In the genomic region with DNA sequence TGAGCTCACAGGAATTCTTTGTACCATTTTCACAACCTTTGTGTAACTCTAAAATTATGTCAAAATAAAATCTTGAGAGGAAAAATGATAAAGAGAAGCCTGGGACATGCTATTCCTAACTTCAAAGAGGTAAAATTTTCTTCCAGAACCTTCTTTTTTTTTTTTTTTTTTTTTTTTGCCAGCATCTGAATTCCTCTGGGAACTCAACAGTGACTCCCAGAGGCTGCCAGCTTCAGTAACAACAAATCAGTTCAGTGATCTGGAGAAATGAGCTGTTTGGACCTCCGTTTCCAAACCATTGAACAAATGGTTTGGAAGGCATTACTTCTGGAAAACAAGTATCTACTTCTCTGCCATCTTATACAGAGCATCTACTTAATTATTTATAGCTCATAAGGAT, we compare ENCODE assay signal across 20 mouse cellular contexts.
DNase-seq lines count a peak whose midpoint lies in the region; ATAC-seq and TF ChIP-seq lines count a peak whose summit lies in the region.
"Had no signal": no experiment of that assay in that cellular context is flagged by ENCODE, and none has a peak within 500 bp of the region (broad histone marks: within the 10 kb centered on the region; RNA-seq: fewer than 3 reads in every experiment).

No protein-coding gene starts in this region.

- H3K4me3 ChIP-seq in hindbrain, postnatal 0 days (ENCODE audit: low read length), result no peak overlapping the region
- no peak overlapping the region for H3K4me3 ChIP-seq in hindbrain, embryonic 14.5 days (replicated peaks; ENCODE audit: low read length)
- no peak overlapping the region for H3K4me3 ChIP-seq in layer of hippocampus, adult 2 months
- H3K4me3 ChIP-seq in CH12.LX (replicated peaks in 1 of 3; ENCODE audit: low read depth in 2 of 3, low read length in 2 of 3, poor library complexity in 1 of 3), result no peak overlapping the region
- H3K4me3 ChIP-seq: embryonic facial prominence, embryonic 12.5 days; hindbrain, embryonic 10.5 days; limb, embryonic 13.5 days; liver, embryonic 15.5 days; midbrain, embryonic 13.5 days had no signal

- no peaks in the 10 kb centered on the region for H3K4me1 ChIP-seq in hindbrain, postnatal 0 days (ENCODE audit: insufficient read depth, low read length)
- H3K4me1 ChIP-seq in hindbrain, embryonic 14.5 days (replicated peaks; ENCODE audit: control insufficient read depth, insufficient read depth, low read length), result no peaks in the 10 kb centered on the region
- H3K4me1 ChIP-seq in CH12.LX (ENCODE audit: control insufficient read depth in 1 of 2, insufficient read depth in 2 of 2), result no peaks in the 10 kb centered on the region
- H3K4me1 ChIP-seq: embryonic facial prominence, embryonic 12.5 days; hindbrain, embryonic 10.5 days; limb, embryonic 13.5 days; liver, embryonic 15.5 days; midbrain, embryonic 13.5 days had no signal

- in situ Hi-C loops in CH12.LX (cut with MboI; ENCODE audit: low pct_ligation_motif_present, low pct_unique_long_range_greater_than_20kb, low sequenced_read_pairs), result no loop called here

- no peaks in the 10 kb centered on the region for H3K9me3 ChIP-seq in hindbrain, postnatal 0 days (ENCODE audit: low read length)
- no peaks in the 10 kb centered on the region for H3K9me3 ChIP-seq in hindbrain, embryonic 14.5 days (ENCODE audit: control insufficient read depth, low read length)
- no peaks in the 10 kb centered on the region for H3K9me3 ChIP-seq in CH12.LX (replicated peaks; ENCODE audit: low read length)
- H3K9me3 ChIP-seq: embryonic facial prominence, embryonic 12.5 days; hindbrain, embryonic 10.5 days; limb, embryonic 13.5 days; liver, embryonic 15.5 days; midbrain, embryonic 13.5 days had no signal

- TF ChIP-seq RAD21 in CH12.LX (IDR thresholded peaks at IDR 0.05; ENCODE audit: low read depth, low read length), result no peak; the same call in none of the 2 replicates

- no peaks in the 10 kb centered on the region for H3K79me2 ChIP-seq in CH12.LX (replicated peaks; ENCODE audit: control insufficient read depth, extremely low read depth, insufficient read depth, poor library complexity, severe bottlenecking)

- peak; percentile 5 for DNase-seq in hindbrain, postnatal 0 days (ENCODE audit: low spot score)
- DNase-seq in hindbrain, embryonic 14.5 days (ENCODE audit: low spot score), result no peak
- no peak for DNase-seq in layer of hippocampus, adult 2 months (ENCODE audit: low spot score in 2 of 2)
- DNase-seq in layer of hippocampus, adult 8-10 months (ENCODE audit: low spot score in 2 of 2), result no peak
- no peak for DNase-seq in CH12.LX (ENCODE audit: extremely low read depth)
- peak; percentile 1 for DNase-seq in ZHBTc4 (ENCODE audit: low read depth, low spot score)
- no peak for DNase-seq in embryo, embryonic 10 days (ENCODE audit: low spot score)
- no peak for DNase-seq in urinary bladder, postnatal 14 days (ENCODE audit: low spot score)
- DNase-seq: adrenal gland, postnatal 10 days; B cell, adult 2 months; cerebellum, adult 18-20 months; cerebellum, postnatal 36 days; layer of hippocampus, adult 9-11 months; thymus, adult 2 months had no signal

- dilution Hi-C loops in CH12.LX (cut with MboI; ENCODE audit: extremely low pct_ligation_motif_present, extremely low pct_unique_long_range_greater_than_20kb, low sequenced_read_pairs), result no loop called here

- no peak for TF ChIP-seq POLR2A in CH12.LX (IDR thresholded peaks at IDR 0.05; ENCODE audit: low read depth, low read length)

- WGBS in hindbrain, postnatal 0 days, result 41% methylated on average over 1 of the region's 1 CpGs
- 41% methylated on average over 1 of the region's 1 CpGs for WGBS in hindbrain, embryonic 14.5 days

- H3K4me2 ChIP-seq in hindbrain, postnatal 0 days (ENCODE audit: low read depth, low read length), result no peak overlapping the region
- no peak overlapping the region for H3K4me2 ChIP-seq in hindbrain, embryonic 14.5 days (replicated peaks)
- no peak overlapping the region for H3K4me2 ChIP-seq in CH12.LX (ENCODE audit: insufficient read depth, low read depth, poor library complexity, severe bottlenecking)
- H3K4me2 ChIP-seq: embryonic facial prominence, embryonic 12.5 days; limb, embryonic 13.5 days; liver, embryonic 15.5 days; midbrain, embryonic 13.5 days had no signal

- 0 out of 2 replicates have a peak, but pooled peaks have one; percentile 17 for TF ChIP-seq CTCF in hindbrain, postnatal 0 days (IDR thresholded peaks at IDR 0.05; ENCODE audit: low read depth)
- peak; percentile 67 for TF ChIP-seq CTCF in layer of hippocampus, adult 2 months (conservative IDR thresholded peaks at IDR 0.05)
- TF ChIP-seq CTCF in CH12.LX (conservative IDR thresholded peaks at IDR 0.05 in 1 of 2, IDR thresholded peaks at IDR 0.05 in 1 of 2; ENCODE audit: low read depth in 2 of 2, low read length in 2 of 2), result peak in 1 of 2 experiments; percentile 25; a peak in 2 of 4 replicates

- no peak overlapping the region for H3K9ac ChIP-seq in hindbrain, postnatal 0 days (replicated peaks; ENCODE audit: low read length)
- no peak overlapping the region for H3K9ac ChIP-seq in hindbrain, embryonic 14.5 days
- no peak overlapping the region for H3K9ac ChIP-seq in CH12.LX (ENCODE audit: insufficient read depth, low read depth)
- H3K9ac ChIP-seq: embryonic facial prominence, embryonic 12.5 days; limb, embryonic 13.5 days; liver, embryonic 15.5 days; midbrain, embryonic 13.5 days had no signal

- no peak for ATAC-seq in hindbrain, postnatal 0 days
- no peak for ATAC-seq in hindbrain, embryonic 14.5 days (ENCODE audit: low FRiP score)
- ATAC-seq: inflammation-experienced regulatory T-cells, adult 6 months; midbrain, embryonic 13.5 days had no signal

- no peaks in the 10 kb centered on the region for H3K36me3 ChIP-seq in hindbrain, postnatal 0 days (ENCODE audit: insufficient read depth, low read length)
- H3K36me3 ChIP-seq in hindbrain, embryonic 14.5 days (replicated peaks; ENCODE audit: control insufficient read depth, insufficient read depth), result no peaks in the 10 kb centered on the region
- H3K36me3 ChIP-seq in CH12.LX (replicated peaks in 1 of 2; ENCODE audit: control insufficient read depth in 1 of 2, insufficient read depth in 1 of 2, low read length in 1 of 2), result no peaks in the 10 kb centered on the region
- H3K36me3 ChIP-seq: embryonic facial prominence, embryonic 12.5 days; hindbrain, embryonic 10.5 days; limb, embryonic 13.5 days; liver, embryonic 15.5 days; midbrain, embryonic 13.5 days had no signal

- TF ChIP-seq EP300 in CH12.LX (IDR thresholded peaks at IDR 0.05; ENCODE audit: low read length), result no peak

- no peak overlapping the region for H3K27ac ChIP-seq in hindbrain, postnatal 0 days
- no peak overlapping the region for H3K27ac ChIP-seq in hindbrain, embryonic 14.5 days
- H3K27ac ChIP-seq in layer of hippocampus, adult 2 months, result no peak overlapping the region
- no peak overlapping the region for H3K27ac ChIP-seq in CH12.LX (ENCODE audit: insufficient read depth, low read depth)
- H3K27ac ChIP-seq: embryonic facial prominence, embryonic 12.5 days; hindbrain, embryonic 10.5 days; limb, embryonic 13.5 days; liver, embryonic 15.5 days; midbrain, embryonic 13.5 days had no signal

- H3K27me3 ChIP-seq in hindbrain, postnatal 0 days (ENCODE audit: insufficient read depth, low read length), result no peaks in the 10 kb centered on the region
- no peaks in the 10 kb centered on the region for H3K27me3 ChIP-seq in hindbrain, embryonic 14.5 days (ENCODE audit: control insufficient read depth, insufficient read depth, low read length)
- no peaks in the 10 kb centered on the region for H3K27me3 ChIP-seq in CH12.LX (replicated peaks)
- H3K27me3 ChIP-seq: embryonic facial prominence, embryonic 12.5 days; limb, embryonic 13.5 days; liver, embryonic 15.5 days; midbrain, embryonic 13.5 days had no signal

TF ChIP-seq in CH12.LX, 34 proteins besides CTCF, POLR2A, EP300 and RAD21:
- no peak for TF ChIP-seq ZKSCAN1 (IDR thresholded peaks at IDR 0.05; ENCODE audit: borderline replicate concordance, low read depth, low read length)
- TF ChIP-seq ZNF384 (IDR thresholded peaks at IDR 0.05; ENCODE audit: low read depth, low read length), result peak; percentile 87

Comparison
In these comparisons a context has a peak if more than half of its experiments do, and no peak if none do; other contexts are left out.
1. DNase-seq: peak in hindbrain, postnatal 0 days (single experiment) and ZHBTc4 (single experiment); none in hindbrain, embryonic 14.5 days (single experiment), layer of hippocampus, adult 2 months (0 of 2), layer of hippocampus, adult 8-10 months (0 of 2), CH12.LX (single experiment), embryo, embryonic 10 days (single experiment) and urinary bladder, postnatal 14 days (single experiment).